Mouse (Mus musculus): ENCODE data around the gene Ndufb10. TPM values are rescaled to one million over a fixed set of nuclear protein-coding genes. Genes with fewer than 3 reads are reported as not detected.
A peak's percentile ranks its signal among the peaks of the same experiment; 100 is the strongest.
"Not testable (repeated sequence)": the region's sequence is repeated elsewhere in the genome, so short reads cannot be mapped to it uniquely, and the experiment has no call there.

Ndufb10 gene
- polyA plus RNA-seq, 2 experiments, result 178 to 237 TPM

DNA sequence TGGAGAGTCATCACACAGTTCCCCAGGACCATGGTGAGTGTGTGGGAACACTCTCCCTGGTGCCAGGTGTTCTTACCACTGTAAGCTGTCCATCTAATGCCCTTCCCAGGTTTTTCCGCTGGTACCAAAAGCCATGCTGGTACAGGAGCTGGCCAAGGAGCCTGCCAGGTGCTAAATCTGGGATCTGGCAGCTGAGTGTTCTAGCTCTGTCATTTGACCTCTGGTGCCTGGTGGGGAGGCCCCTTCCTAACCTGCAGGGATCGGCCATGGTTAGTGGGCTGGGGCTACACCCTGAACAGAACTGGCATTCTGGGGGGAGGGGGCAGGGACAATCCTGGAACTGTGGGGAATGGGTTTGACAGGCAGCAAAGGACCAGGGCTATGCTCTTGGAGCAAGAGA, 3.3 kb upstream of the Ndufb10 start, which contains the start of gene Rpl3l:
Gene Rpl3l (plus strand): TSS at position 203 of the 400 bp plus-strand sequence.
- H3K4me1 ChIP-seq (ENCODE audit: control insufficient read depth, insufficient read depth, low read length), result peaks cover 6% of the 10 kb centered on the region
- TF ChIP-seq POLR2A (IDR thresholded peaks at IDR 0.05; ENCODE audit: borderline replicate concordance, extremely low read depth, insufficient read depth, insufficient read length), result no peak
- no peaks in the 10 kb centered on the region for H3K27me3 ChIP-seq (ENCODE audit: control insufficient read depth, insufficient read depth, low read length)
- H3K9ac ChIP-seq (ENCODE audit: low read depth, low read length, severe bottlenecking), result no peak within 1 kb of the TSS
- no peak within 1 kb of the TSS for H3K4me2 ChIP-seq (replicated peaks; ENCODE audit: low read depth, low read length, severe bottlenecking)
- peaks cover under 1% of the 10 kb centered on the region; the same call in 1 of the 2 replicates for H3K36me3 ChIP-seq (ENCODE audit: control insufficient read depth, insufficient read depth, low read length)
- H3K27ac ChIP-seq (replicated peaks; ENCODE audit: low read depth, low read length), result no peak within 1 kb of the TSS
- DNase-seq (ENCODE audit: low spot score) (no peak), ATAC-seq (ENCODE audit: low FRiP score, low read depth) (no peak)
- H3K4me3 ChIP-seq (replicated peaks; ENCODE audit: low read length), result no peak within 1 kb of the TSS
- no peaks in the 10 kb centered on the region for H3K9me3 ChIP-seq (ENCODE audit: control insufficient read depth, low read length)
- WGBS, result 61% methylated on average over 2 of the region's 2 CpGs

DNA sequence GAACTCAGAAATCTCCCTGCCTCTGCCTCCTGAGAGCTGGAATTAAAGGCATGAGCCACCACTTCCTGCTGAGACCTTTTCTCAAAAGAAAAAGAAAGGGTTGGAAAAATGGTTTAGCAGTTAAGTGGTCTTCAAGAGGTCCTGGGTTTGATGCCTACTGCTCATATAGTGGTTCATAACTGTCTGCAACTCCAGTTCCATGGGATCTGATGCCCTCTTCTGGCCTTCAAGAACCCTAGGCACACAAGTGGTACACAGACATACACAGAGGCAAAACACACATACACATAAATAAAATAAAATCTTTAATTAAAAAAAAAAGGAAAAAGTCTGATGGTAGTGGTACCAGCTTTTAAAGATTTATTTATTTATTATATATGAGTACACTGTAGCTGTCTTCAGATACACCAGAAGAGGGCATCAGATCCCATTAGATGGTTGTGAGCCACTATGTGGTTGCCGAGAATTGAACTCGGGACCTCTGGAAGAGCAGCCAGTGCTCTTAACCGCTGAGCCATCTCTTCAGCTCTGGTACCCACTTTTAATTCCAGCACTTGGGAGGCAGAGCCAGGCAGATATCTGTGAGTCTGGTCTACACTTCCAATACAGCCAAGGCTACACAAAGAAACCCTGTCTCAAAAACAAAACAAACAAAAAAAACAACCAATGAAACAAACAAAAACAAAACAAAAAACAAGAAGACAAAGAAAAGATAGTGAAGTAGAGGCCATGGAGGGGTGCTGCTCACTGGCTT, 1.5 kb upstream of the Ndufb10 start:
- no peaks in the 10 kb centered on the region for H3K27me3 ChIP-seq (ENCODE audit: control insufficient read depth, insufficient read depth, low read length)

DNA sequence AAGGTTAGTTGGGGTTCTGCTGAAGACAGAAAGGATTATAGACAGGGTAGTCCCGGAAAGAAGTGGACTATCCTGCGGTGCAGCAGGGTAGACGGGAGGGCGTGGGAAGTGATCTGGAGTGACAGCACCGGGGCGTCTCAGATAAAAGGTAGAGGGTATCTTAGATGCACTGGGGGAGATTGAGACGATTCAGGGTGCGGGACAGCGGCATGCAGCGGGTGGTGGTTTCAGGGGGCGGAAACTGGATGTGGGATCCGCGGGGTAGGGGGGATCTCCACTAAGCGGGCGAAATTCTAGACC, 447 bp downstream of the Ndufb10 start:
- ATAC-seq (ENCODE audit: low FRiP score, low read depth) (no peak), DNase-seq (ENCODE audit: low spot score) (no peak)
- WGBS, result 1% methylated on average over 15 of the region's 15 CpGs

More for the DNA sequence above, 1.5 kb upstream of the Ndufb10 start:
- no peak overlapping the region for H3K4me3 ChIP-seq (replicated peaks; ENCODE audit: low read length)
- TF ChIP-seq POLR2A (IDR thresholded peaks at IDR 0.05; ENCODE audit: borderline replicate concordance, extremely low read depth, insufficient read depth, insufficient read length), result no peak
- no peaks in the 10 kb centered on the region for H3K9me3 ChIP-seq (ENCODE audit: control insufficient read depth, low read length)
- ATAC-seq (ENCODE audit: low FRiP score, low read depth) (no peak), DNase-seq (ENCODE audit: low spot score) (no peak)
- H3K36me3 ChIP-seq (ENCODE audit: control insufficient read depth, insufficient read depth, low read length), result peaks cover 17% of the 10 kb centered on the region
- no peak overlapping the region for H3K4me2 ChIP-seq (replicated peaks; ENCODE audit: low read depth, low read length, severe bottlenecking)
- peaks cover 17% of the 10 kb centered on the region for H3K4me1 ChIP-seq (ENCODE audit: control insufficient read depth, insufficient read depth, low read length)
- no peak overlapping the region for H3K9ac ChIP-seq (ENCODE audit: low read depth, low read length, severe bottlenecking)
- 75% methylated on average over 3 of the region's 3 CpGs for WGBS
- H3K27ac ChIP-seq (replicated peaks; ENCODE audit: low read depth, low read length), result no peak overlapping the region

DNA sequence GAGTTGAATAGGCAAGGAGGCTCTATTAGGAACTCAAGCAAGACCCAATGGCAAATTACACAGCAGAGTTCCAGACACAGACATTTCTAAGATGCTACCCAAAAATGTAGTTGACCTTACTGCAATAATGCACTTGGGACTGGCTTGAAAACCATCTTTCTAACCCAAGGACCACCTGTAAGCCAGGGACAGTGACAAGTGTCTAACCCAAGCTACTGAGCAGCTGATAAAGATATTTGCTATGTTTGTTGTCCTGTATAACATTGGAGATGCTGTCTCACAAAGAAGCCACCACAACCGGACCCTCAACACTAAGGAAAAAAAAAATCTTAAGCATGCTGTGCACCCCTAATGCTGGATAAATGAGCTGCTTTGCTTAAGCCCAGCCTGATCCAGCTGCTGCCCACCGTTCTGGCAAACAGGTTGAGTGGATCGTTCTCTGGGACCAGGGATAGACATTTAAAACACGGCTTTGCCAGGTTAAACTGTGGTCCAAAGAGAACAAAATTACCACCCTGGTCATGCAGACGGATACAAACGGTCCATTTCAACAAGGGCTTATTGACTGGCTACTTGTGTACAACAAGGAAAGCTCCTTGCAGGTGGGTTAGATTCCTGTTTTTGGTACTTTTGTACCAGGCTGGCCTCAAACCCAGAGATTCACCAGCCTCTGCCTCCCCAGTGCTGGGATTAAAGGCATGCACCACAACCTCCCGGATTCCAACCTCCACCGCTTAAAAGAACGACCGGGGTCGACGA, 977 bp downstream of the Ndufb10 start:
- TF ChIP-seq POLR2A (IDR thresholded peaks at IDR 0.05; ENCODE audit: borderline replicate concordance, extremely low read depth, insufficient read depth, insufficient read length), result no peak

More for the DNA sequence above, 447 bp downstream of the Ndufb10 start:
- Histone ChIP-seq H3K36me3 (ENCODE audit: control insufficient read depth, insufficient read depth, low read length) (peaks cover 17% of the 10 kb centered on the region), H3K4me2 (replicated peaks; ENCODE audit: low read depth, low read length, severe bottlenecking) (peak overlapping the region; percentile 79), H3K9ac (ENCODE audit: low read depth, low read length, severe bottlenecking) (peak overlapping the region; percentile 85), H3K27ac (replicated peaks; ENCODE audit: low read depth, low read length) (peak overlapping the region; percentile 61; the same call in 1 of the 2 replicates), H3K4me1 (ENCODE audit: control insufficient read depth, insufficient read depth, low read length) (peaks cover 19% of the 10 kb centered on the region), H3K27me3 (ENCODE audit: control insufficient read depth, insufficient read depth, low read length) (no peaks in the 10 kb centered on the region), H3K4me3 (replicated peaks; ENCODE audit: low read length) (peak overlapping the region; percentile 81), H3K9me3 (ENCODE audit: control insufficient read depth, low read length) (no peaks in the 10 kb centered on the region)
- TF ChIP-seq POLR2A (IDR thresholded peaks at IDR 0.05; ENCODE audit: borderline replicate concordance, extremely low read depth, insufficient read depth, insufficient read length), result no peak

DNA sequence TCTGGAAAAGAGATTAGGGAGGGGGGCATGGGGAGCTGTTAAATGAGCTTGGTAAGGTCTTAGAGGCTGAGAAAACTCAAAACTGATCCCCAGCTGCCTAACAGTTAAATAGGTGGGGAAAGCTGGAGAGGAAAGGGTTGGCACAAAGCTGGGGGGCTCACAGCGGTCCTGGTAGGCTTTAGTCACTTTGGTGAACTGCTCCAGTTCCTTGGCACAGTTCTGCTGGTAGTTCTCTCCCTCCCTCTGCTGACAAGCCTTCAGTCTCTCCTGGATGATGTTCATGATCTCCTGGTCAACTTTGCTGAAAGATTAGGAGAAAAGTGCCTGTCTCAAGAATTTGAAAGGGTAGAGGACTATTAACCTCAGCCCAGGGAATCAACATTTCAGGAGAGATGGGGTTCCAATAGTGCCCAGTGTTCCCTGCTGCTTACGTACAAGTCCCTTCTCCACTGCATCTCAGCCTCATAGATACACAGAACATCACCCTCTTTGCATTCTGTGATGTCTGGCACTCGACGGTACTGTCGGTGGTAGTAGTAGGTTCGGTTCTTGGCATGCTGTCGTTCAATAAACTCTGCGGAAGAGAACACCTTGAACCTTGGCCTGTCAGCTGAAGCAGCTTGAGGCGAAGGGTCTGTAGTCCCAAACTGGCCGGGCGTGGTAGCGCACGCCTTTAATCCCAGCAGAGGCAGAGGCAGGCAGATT, 1.9 kb downstream of the Ndufb10 start:
- peak overlapping the region; percentile 79; the same call in 1 of the 2 replicates for H3K4me2 ChIP-seq (replicated peaks; ENCODE audit: low read depth, low read length, severe bottlenecking)
- no peaks in the 10 kb centered on the region for H3K27me3 ChIP-seq (ENCODE audit: control insufficient read depth, insufficient read depth, low read length)
- H3K27ac ChIP-seq (replicated peaks; ENCODE audit: low read depth, low read length), result no peak overlapping the region
- H3K4me3 ChIP-seq (replicated peaks; ENCODE audit: low read length), result peak overlapping the region; percentile 90
- ATAC-seq (ENCODE audit: low FRiP score, low read depth) (no peak), DNase-seq (ENCODE audit: low spot score) (no peak)
- no peaks in the 10 kb centered on the region for H3K9me3 ChIP-seq (ENCODE audit: control insufficient read depth, low read length)
- H3K4me1 ChIP-seq (ENCODE audit: control insufficient read depth, insufficient read depth, low read length), result peaks cover 21% of the 10 kb centered on the region
- 32% methylated on average over 13 of the region's 13 CpGs for WGBS
- peaks cover 25% of the 10 kb centered on the region for H3K36me3 ChIP-seq (ENCODE audit: control insufficient read depth, insufficient read depth, low read length)
- H3K9ac ChIP-seq (ENCODE audit: low read depth, low read length, severe bottlenecking), result no peak overlapping the region
- no peak for TF ChIP-seq POLR2A (IDR thresholded peaks at IDR 0.05; ENCODE audit: borderline replicate concordance, extremely low read depth, insufficient read depth, insufficient read length)

More for the DNA sequence above, 977 bp downstream of the Ndufb10 start:
- peak overlapping the region; percentile 85 for H3K9ac ChIP-seq (ENCODE audit: low read depth, low read length, severe bottlenecking)
- peak overlapping the region; percentile 81 for H3K4me3 ChIP-seq (replicated peaks; ENCODE audit: low read length)
- H3K4me2 ChIP-seq (replicated peaks; ENCODE audit: low read depth, low read length, severe bottlenecking), result peak overlapping the region; percentile 79
- H3K4me1 ChIP-seq (ENCODE audit: control insufficient read depth, insufficient read depth, low read length), result peaks cover 21% of the 10 kb centered on the region
- 2% methylated on average over 12 of the region's 12 CpGs for WGBS
- no peak for ATAC-seq (ENCODE audit: low FRiP score, low read depth)
- no peak for DNase-seq (ENCODE audit: low spot score)
- H3K36me3 ChIP-seq (ENCODE audit: control insufficient read depth, insufficient read depth, low read length), result peaks cover 22% of the 10 kb centered on the region
- no peaks in the 10 kb centered on the region for H3K9me3 ChIP-seq (ENCODE audit: control insufficient read depth, low read length)
- 0 out of 2 replicates have a peak overlapping the region, but pooled peaks have one; percentile 61 for H3K27ac ChIP-seq (replicated peaks; ENCODE audit: low read depth, low read length)
- H3K27me3 ChIP-seq (ENCODE audit: control insufficient read depth, insufficient read depth, low read length), result no peaks in the 10 kb centered on the region

DNA sequence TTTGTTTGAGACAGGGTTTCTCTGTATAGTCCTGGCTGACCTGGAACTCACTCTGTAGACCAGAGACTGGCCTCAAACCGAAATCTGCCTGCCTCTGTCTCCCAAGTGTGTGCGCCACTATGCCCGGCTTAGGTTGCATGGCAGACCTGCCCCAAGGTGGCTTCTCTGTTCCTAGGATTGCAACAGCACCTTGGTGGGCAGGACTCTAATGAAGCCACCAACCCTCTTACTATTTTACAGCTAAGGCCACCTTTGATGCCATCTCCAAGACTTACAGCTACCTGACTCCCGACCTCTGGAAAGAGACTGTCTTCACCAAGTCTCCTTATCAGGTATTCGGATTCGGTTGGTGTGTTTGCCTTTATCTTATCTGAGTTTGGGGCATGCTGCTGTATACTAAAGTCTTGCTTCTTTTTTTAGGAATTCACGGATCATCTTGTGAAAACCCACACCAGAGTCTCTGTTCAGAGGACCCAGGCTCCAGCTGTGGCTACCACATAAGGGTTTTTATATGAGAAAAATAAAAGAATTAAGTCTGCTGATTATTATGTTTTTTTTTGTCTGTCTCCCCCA, 2.8 kb downstream of the Ndufb10 start:
- Histone ChIP-seq H3K4me1 (ENCODE audit: control insufficient read depth, insufficient read depth, low read length) (peaks cover 21% of the 10 kb centered on the region), H3K4me2 (replicated peaks; ENCODE audit: low read depth, low read length, severe bottlenecking) (peak overlapping the region; percentile 79), H3K4me3 (replicated peaks; ENCODE audit: low read length) (peak overlapping the region; percentile 90), H3K36me3 (ENCODE audit: control insufficient read depth, insufficient read depth, low read length) (peaks cover 28% of the 10 kb centered on the region), H3K9ac (ENCODE audit: low read depth, low read length, severe bottlenecking) (peak overlapping the region; percentile 83)
- 70% methylated on average over 7 of the region's 7 CpGs for WGBS
- H3K27ac ChIP-seq (replicated peaks; ENCODE audit: low read depth, low read length); ATAC-seq (ENCODE audit: low FRiP score, low read depth); H3K9me3 ChIP-seq (ENCODE audit: control insufficient read depth, low read length); DNase-seq (ENCODE audit: low spot score); H3K27me3 ChIP-seq (ENCODE audit: control insufficient read depth, insufficient read depth, low read length): not testable (repeated sequence)

DNA sequence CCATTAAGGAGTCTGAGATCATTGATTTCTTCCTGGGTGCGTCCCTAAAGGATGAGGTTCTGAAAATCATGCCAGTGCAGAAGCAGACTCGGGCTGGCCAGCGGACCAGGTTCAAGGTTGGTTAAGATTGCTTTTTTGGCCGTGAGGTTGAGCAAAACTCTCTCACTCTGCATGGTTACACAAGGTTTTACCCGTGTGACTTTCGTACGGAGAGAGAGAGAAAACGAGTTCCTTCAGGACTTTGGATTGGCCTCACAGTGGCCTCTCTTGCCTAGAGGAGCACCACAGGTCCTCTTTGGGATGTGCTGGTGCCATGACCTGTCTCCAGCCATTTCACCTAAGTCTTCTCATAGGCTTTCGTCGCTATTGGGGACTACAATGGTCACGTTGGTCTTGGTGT, 3.7 kb downstream of the Ndufb10 start:
- not testable (repeated sequence) for H3K27me3 ChIP-seq (ENCODE audit: control insufficient read depth, insufficient read depth, low read length); DNase-seq (ENCODE audit: low spot score); H3K9me3 ChIP-seq (ENCODE audit: control insufficient read depth, low read length); ATAC-seq (ENCODE audit: low FRiP score, low read depth); H3K27ac ChIP-seq (replicated peaks; ENCODE audit: low read depth, low read length)
- peaks cover 33% of the 10 kb centered on the region for H3K36me3 ChIP-seq (ENCODE audit: control insufficient read depth, insufficient read depth, low read length)
- peaks cover 21% of the 10 kb centered on the region for H3K4me1 ChIP-seq (ENCODE audit: control insufficient read depth, insufficient read depth, low read length)
- WGBS, result under 1% methylated on average over 10 of the region's 11 CpGs
- H3K4me2 ChIP-seq (replicated peaks; ENCODE audit: low read depth, low read length, severe bottlenecking), result peak overlapping the region; percentile 79
- H3K4me3 ChIP-seq (replicated peaks; ENCODE audit: low read length), result peak overlapping the region; percentile 90
- peak overlapping the region; percentile 83 for H3K9ac ChIP-seq (ENCODE audit: low read depth, low read length, severe bottlenecking)

All from limb, embryonic 14.5 days (tissue).